Mouse (Mus musculus) kidney, embryonic 16.5 days (tissue): Measurements from ENCODE around the gene Slc17a5. TPM values are rescaled to one million over a fixed set of nuclear protein-coding genes. Genes with fewer than 3 reads are reported as not detected.
A peak's percentile ranks its signal among the peaks of the same experiment; 100 is the strongest.

Experiments used
- ATAC-seq: fragments of 200-750 bp; cut with Nextera tagmentation; 2 replicates; pipeline ENCODE4 v1.8.0; 2017; ENCODE audit warnings: moderate TSS enrichment; ENCODE audit not compliant: low FRiP score, low TSS enrichment
- H3K27ac ChIP-seq: fragments of 300-500 bp; sonication (generic); 2 replicates; pipeline ENCODE4 v1.5.1; 2014; ENCODE audit warnings: low read length
- H3K27me3 ChIP-seq: fragments of 300-500 bp; sonication (generic); 2 replicates; pipeline ENCODE4 v1.6.1; 2014; ENCODE audit warnings: low read length, control low read depth, mixed read lengths; ENCODE audit not compliant: insufficient read depth
- H3K36me3 ChIP-seq: fragments of 300-500 bp; sonication (generic); 2 replicates; pipeline ENCODE4 v1.6.1; 2014; ENCODE audit warnings: low read length, control low read depth, mixed read lengths; ENCODE audit not compliant: insufficient read depth
- H3K4me1 ChIP-seq: fragments of 300-500 bp; sonication (generic); 2 replicates; pipeline ENCODE4 v1.6.1; 2014; ENCODE audit warnings: low read length, control low read depth, mixed read lengths; ENCODE audit not compliant: insufficient read depth
- H3K4me2 ChIP-seq: fragments of 300-500 bp; sonication (generic); replicated peaks from 2 replicates; pipeline ENCODE4 v1.6.1; 2014; ENCODE audit warnings: low read depth, low read length
- H3K4me3 ChIP-seq: fragments of 300-500 bp; sonication (generic); 2 replicates; pipeline ENCODE4 v1.5.1; 2014; ENCODE audit warnings: mild to moderate bottlenecking, low read length
- H3K9ac ChIP-seq: fragments of 300-500 bp; sonication (generic); replicated peaks from 2 replicates; pipeline ENCODE4 v1.6.1; 2014; ENCODE audit warnings: low read length
- H3K9me3 ChIP-seq: fragments of 300-500 bp; sonication (generic); 2 replicates; pipeline ENCODE4 v1.6.1; 2016; ENCODE audit warnings: low read length, control low read depth
- WGBS: fragments of 180-500 bp; shearing (Covaris S2); extraction: QIAGEN DNeasy Blood & Tissue Kit; methylation state at CpG from one replicate; pipeline ENCODE4 v1.1.7; 2014; 5-methylcytosine and 5-hydroxymethylcytosine counted together
- polyA plus RNA-seq: library from polyadenylated mRNA; unstranded; fragments of >200 nt; fragmentation: Nextera tagmentation; extraction: Ambion mirVana; gene quantifications from 2 replicates; pipeline ENCODE4 v1.2.1, GENCODE M21; 2015

Gene Slc17a5
- polyA plus RNA-seq, 1 experiment from 2014 or later, result 18.9 TPM

- Histone ChIP-seq H3K9ac (no peak overlapping the region), H3K4me1 (no peaks in the 10 kb centered on the region), H3K27me3 (no peaks in the 10 kb centered on the region), H3K9me3 (no peaks in the 10 kb centered on the region), H3K4me3 (no peak overlapping the region), H3K36me3 (no peaks in the 10 kb centered on the region), H3K4me2 (no peak overlapping the region), H3K27ac (no peak overlapping the region)
- ATAC-seq, result no peak
- WGBS, result 46% methylated on average over 5 of the region's 5 CpGs
Observed at GRCm38 (mm10) chr9:78599927-78600326, 12.1 kb upstream of the Slc17a5 start.

DNA sequence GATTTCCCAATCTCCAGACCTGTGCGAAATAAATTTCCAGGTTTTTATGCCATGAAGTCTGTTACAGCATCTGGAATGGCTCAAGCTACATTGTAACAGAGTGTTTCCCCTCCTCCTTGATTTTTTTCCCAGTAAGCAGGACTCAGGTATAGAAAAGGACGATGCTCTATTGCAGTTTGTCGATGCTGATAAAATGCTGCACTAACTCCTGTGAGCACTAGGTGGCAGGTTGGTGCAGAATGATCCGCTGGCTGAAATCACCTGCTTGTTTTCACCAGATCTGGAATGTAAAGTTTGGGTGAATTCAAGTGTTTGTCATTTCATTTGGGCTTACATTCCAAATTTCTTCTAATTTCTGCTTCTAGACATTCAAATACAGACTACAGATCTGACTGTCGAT, 9.0 kb upstream of the Slc17a5 start:
- H3K4me2 ChIP-seq, result no peak overlapping the region
- H3K4me3 ChIP-seq, result no peak overlapping the region
- no peak overlapping the region for H3K27ac ChIP-seq
- 4% methylated on average over 5 of the region's 5 CpGs for WGBS
- H3K27me3 ChIP-seq, result no peaks in the 10 kb centered on the region
- no peak overlapping the region for H3K9ac ChIP-seq
- H3K9me3 ChIP-seq, result no peaks in the 10 kb centered on the region
- H3K36me3 ChIP-seq, result no peaks in the 10 kb centered on the region
- no peaks in the 10 kb centered on the region for H3K4me1 ChIP-seq
- no peak for ATAC-seq

- Histone ChIP-seq H3K9ac (no peak overlapping the region), H3K4me1 (no peaks in the 10 kb centered on the region), H3K27ac (no peak overlapping the region), H3K9me3 (no peaks in the 10 kb centered on the region), H3K4me2 (no peak overlapping the region), H3K4me3 (no peak overlapping the region), H3K36me3 (no peaks in the 10 kb centered on the region), H3K27me3 (no peaks in the 10 kb centered on the region)
- WGBS, result 87% methylated on average over 18 of the region's 18 CpGs
- ATAC-seq, result no peak
Observed at GRCm38 (mm10) chr9:78595769-78596555, 8.1 kb upstream of the Slc17a5 start.

DNA sequence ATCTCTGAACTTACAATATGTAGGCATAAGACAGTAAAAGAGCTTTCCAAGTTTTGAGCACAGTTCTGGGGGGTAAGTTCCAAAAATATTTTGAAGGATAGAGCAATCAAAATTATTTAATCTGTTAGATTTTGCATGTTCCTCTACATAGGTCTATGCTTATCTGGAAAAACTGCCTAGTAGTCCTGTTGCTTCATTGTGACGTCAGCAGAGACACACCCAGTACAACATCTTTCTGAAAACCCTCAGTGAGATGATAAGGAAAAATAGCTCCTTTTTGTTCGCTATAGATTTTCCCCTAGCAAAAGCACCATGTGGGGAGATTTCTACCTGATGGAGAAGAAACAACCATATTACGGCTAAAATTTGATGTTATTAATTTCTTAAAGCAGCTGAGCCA, 7.4 kb upstream of the Slc17a5 start:
- Histone ChIP-seq H3K4me3 (no peak overlapping the region), H3K4me1 (no peaks in the 10 kb centered on the region), H3K36me3 (no peaks in the 10 kb centered on the region), H3K27me3 (no peaks in the 10 kb centered on the region), H3K9ac (no peak overlapping the region), H3K27ac (no peak overlapping the region), H3K9me3 (no peaks in the 10 kb centered on the region), H3K4me2 (no peak overlapping the region)
- ATAC-seq, result no peak
- 89% methylated on average over 3 of the region's 3 CpGs for WGBS

DNA sequence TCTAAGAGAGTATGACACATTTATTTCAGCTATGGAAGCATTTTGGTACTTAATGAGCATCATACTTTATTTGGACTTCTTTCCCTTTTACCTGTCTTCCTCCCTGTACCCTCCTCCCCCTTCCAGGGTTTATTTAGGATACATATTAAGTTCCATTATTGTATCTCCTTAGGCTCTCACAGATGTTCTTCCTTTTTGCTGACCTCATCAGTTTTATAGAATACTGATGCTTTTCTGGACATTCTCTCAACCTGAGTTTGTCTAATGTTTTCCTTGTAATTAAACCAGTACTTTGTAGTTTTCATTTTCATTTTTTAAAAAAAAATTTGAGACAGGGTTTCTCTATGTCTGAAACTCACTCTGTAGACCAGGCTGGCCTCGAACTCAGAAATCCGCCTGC, 2.6 kb upstream of the Slc17a5 start:
- 0 out of 2 replicates have a peak, but pooled peaks cover 3% of the 10 kb centered on the region for H3K4me1 ChIP-seq
- H3K9me3 ChIP-seq, result no peaks in the 10 kb centered on the region
- no peak for ATAC-seq
- no peak overlapping the region for H3K27ac ChIP-seq
- H3K9ac ChIP-seq, result no peak overlapping the region
- no peaks in the 10 kb centered on the region for H3K27me3 ChIP-seq
- no peaks in the 10 kb centered on the region for H3K36me3 ChIP-seq
- H3K4me3 ChIP-seq, result no peak overlapping the region
- no peak overlapping the region for H3K4me2 ChIP-seq
- WGBS, result 95% methylated on average over 2 of the region's 2 CpGs

DNA sequence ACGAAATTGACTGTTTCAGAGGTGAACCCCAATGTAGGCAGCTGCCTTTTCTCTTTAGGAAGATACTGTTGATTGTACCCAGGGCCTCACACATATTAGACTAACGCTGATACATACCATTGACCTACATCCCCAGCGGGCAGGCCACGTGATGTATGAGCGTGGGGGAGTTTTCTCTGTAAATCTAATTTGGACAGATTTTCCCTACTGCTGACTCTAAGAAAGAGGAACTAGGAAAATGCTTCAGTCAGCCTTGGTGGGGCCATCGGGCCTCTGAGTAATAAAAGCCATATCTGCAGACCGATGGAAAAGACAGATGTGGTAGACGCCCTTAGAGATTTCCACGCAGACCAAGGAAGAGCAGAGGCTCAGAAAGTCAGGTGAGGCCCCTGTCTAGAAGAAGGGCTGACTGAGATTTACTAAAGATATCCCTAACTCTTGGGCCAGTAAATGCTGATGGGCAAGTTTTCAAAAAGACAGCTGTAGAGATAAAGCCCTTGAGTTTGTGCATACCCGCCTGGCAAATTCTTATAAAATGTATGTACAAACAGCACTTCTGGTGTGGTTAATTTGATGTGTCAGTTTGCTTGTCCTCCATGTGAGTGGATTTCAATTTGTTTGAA, 681 bp upstream of the Slc17a5 start:
- Histone ChIP-seq H3K4me3 (peak overlapping the region; percentile 70), H3K4me2 (peak overlapping the region; percentile 70), H3K27ac (peak overlapping the region; percentile 54), H3K27me3 (no peaks in the 10 kb centered on the region), H3K9ac (peak overlapping the region; percentile 58), H3K36me3 (no peaks in the 10 kb centered on the region), H3K4me1 (0 out of 2 replicates have a peak, but pooled peaks cover 3% of the 10 kb centered on the region), H3K9me3 (no peaks in the 10 kb centered on the region)
- WGBS, result 45% methylated on average over 10 of the region's 10 CpGs
- ATAC-seq, result peak; percentile 68

DNA sequence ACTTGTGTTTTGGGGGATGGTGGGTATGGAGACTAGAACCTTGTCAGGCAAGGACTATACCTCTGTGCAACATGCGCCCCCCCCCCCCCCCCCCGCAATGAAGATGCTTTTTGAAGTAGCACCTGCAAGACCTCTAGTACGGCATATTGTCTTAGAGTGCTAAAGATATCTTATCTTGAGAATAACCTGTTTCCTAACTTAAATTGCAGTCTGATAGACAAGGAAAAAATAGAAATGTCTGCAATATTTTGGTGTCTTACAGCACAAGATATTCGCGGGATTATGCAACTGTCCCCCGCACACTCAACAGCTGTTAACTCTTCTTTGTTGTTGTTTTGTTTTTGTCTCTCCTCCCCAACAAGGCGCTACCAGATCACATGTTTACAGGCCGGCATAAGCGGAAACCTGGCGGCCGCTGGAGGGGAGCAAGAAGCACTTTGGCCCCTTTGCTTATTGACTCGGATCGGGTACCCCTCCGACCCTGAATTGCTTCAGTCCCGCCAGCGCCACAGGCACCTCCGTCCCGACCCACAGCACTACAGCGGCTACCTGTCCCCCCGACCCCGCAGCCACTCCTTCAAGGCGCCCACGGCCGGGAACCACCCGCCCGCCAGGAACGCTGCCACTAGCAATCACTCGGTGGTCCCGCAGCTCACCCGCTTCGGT, 490 bp downstream of the Slc17a5 start:
- peak overlapping the region; percentile 70 for H3K4me3 ChIP-seq

DNA sequence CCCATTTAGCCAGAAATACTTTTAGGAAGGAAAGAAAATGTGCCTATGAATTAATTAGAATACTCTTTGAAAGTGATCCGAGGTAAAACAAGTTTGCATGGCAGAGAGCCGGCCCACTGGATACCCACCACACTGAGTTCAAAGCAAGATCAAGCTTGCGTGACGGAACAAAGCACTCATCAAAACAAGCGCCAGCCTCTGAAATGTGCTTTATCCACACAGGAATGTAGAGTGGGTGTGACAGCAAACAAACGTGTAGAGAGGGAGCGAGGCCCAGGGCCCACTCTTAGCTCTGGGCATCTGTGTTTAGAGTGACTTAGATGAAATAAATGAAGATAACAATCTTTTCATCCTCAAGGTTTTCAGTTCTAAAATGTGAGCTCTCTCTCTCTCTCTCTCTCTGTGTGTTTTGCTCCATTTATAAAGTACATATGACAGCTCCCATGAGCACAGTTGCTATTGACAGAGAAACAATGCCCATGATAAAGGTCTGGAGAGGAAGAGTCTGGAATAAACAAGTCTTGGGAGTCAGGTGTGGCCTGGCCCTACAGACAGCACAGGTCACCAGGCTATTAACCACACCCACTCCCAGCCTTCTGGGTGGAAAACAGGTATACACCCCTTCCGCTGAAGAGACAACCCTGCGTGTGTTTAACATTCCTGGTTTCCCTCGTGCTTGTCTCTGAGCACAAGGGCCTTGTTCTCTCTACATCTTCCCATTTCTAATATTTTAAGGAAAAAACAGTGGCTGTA, 8.0 kb downstream of the Slc17a5 start:
- ATAC-seq, result peak; percentile 89; the same call in 1 of the 2 replicates
- Histone ChIP-seq H3K27me3 (no peaks in the 10 kb centered on the region), H3K27ac (no peak overlapping the region), H3K4me3 (no peak overlapping the region), H3K9ac (no peak overlapping the region), H3K9me3 (no peaks in the 10 kb centered on the region), H3K4me1 (no peaks in the 10 kb centered on the region; the same call in 1 of the 2 replicates), H3K4me2 (no peak overlapping the region), H3K36me3 (peaks cover 13% of the 10 kb centered on the region; the same call in 1 of the 2 replicates)
- WGBS, result 46% methylated on average over 10 of the region's 10 CpGs

More for the DNA sequence above, 490 bp downstream of the Slc17a5 start:
- no peaks in the 10 kb centered on the region for H3K27me3 ChIP-seq
- ATAC-seq, result peak; percentile 69
- peak overlapping the region; percentile 82 for H3K9ac ChIP-seq
- under 1% methylated on average over 31 of the region's 31 CpGs for WGBS
- peak overlapping the region; percentile 70 for H3K4me2 ChIP-seq
- 0 out of 2 replicates have a peak overlapping the region, but pooled peaks have one; percentile 68 for H3K27ac ChIP-seq
- no peaks in the 10 kb centered on the region for H3K9me3 ChIP-seq
- 0 out of 2 replicates have a peak, but pooled peaks cover 3% of the 10 kb centered on the region for H3K4me1 ChIP-seq
- no peaks in the 10 kb centered on the region for H3K36me3 ChIP-seq

GRCm38 (mm10) chr9:78578824-78579223, 9.0 kb downstream of the Slc17a5 start:
- Histone ChIP-seq H3K9me3 (no peaks in the 10 kb centered on the region), H3K27ac (no peak overlapping the region), H3K9ac (no peak overlapping the region), H3K4me1 (no peaks in the 10 kb centered on the region; the same call in 1 of the 2 replicates), H3K4me2 (no peak overlapping the region), H3K36me3 (peaks cover 13% of the 10 kb centered on the region; the same call in 1 of the 2 replicates), H3K27me3 (no peaks in the 10 kb centered on the region), H3K4me3 (no peak overlapping the region)
- WGBS, result 91% methylated on average over 7 of the region's 7 CpGs
- ATAC-seq, result no peak
